Mouse (Mus musculus) A20 (cell line): ENCODE data around the gene 2310039H08Rik.

Experiments
- DNase-seq: peaks from one replicate; pipeline ENCODE4 v3.0.0-alpha.2; 2011; ENCODE audit warnings: low read depth, low spot score

Gene 2310039H08Rik

DNA sequence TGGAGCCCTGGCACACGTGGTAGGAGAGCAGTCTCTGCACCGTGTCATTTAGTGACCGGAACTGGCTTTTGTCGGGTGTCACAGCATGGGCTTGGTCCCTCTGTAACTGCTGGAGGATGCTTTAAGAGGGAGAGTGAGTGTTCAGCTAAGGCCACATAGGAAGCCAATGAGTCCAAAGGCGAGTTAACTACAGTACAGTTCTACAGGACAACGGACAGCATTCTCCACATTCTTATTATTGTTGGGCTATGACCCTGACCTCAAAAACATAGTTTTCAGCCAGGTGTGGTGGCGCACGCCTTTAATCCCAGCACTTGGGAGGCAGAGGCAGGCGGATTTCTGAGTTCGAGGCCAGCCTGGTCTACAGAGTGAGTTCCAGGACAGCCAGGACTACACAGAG, 35.9 kb downstream of the 2310039H08Rik start:
- no peak for DNase-seq

DNA sequence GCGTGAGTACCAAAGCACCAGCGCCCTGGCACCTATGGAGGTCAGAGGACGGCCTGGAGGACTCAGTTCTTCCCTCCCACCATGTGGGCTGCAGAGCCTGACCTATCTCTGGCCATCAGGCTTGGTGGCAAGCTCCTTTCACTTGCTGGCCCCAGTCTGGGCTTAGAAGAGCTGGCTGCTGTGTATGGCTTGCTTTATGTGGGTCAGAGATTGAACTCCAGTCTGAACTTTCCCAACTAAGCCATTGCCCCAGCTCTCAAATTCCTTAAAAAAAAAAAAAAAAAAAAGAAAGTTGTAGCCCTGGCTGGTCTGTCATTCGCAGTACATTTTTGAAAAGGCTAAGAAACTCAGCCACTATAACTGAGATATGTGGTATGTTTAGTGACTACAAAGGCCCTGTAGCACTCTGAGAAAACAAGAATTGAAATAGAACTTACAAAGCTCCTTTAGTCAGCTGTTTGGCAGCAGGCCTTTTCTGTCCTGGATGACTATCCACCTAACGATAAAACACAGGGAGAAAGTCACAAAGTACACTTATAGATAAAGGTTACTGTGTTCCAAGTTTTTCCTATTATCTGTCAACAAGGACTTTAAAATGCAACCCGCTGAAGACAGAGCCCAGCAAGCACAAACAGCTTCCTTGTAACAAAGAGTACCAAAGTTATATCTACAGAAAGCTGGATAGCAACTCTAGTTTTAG, 36.8 kb downstream of the 2310039H08Rik start:
- DNase-seq, result no peak

DNA sequence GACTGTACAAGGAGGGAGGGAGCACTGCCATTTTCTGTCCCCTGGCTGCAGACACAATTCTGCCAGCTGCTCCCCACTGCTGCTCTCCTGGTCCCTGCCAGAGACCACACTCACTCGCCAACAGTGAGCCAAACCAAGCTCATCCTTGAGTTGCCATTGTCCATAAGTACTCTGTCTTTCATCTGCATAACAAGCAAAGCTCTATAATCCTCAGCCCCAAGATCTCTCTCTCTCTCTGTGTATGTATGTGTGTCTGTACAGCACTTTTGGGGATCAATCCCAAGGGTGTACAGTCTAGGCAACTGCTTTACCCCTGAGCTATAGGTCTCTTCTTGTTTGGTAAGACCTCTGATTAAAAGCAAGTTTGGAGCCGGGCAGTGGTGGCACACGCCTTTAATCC, 38.2 kb downstream of the 2310039H08Rik start:
- no peak for DNase-seq

DNA sequence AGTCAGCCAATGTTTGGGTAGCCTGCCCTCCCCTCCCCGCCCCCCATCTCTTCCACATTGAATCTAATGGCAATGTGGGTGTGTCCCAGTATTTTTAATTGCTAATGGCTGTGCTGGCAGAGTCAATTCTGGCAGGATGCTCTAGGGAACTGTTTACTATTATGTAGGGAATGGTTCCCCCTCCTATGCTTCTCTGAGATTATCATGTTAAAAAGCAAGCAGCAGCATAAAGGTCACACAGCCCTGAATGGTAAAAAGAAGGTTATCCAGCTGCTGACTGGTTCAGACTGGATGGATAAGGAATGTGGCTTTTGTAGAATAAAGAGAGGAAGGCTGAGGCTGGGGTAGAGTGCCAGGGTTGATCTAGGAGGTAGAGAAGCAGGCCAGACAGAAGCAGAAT, 40.0 kb downstream of the 2310039H08Rik start:
- no peak for DNase-seq

DNA sequence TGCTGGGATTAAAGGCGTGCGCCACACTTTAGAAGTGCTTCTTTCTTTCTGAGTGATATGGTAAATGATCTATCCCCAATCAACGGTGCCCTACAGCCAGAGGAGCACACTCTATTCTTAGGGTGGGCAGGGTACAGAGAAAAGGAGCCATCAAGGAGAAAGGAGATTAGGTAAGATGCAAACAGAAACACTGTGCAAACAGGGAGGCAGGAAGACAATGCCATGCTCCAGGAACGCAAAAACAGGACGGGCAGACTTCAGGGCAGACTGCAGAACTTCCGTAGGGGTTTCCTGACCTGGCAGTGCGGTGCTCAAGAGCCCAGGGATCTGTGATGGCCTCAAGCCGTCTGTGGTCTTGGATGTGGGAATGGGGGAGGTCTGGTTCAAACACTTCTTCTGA, 41.2 kb downstream of the 2310039H08Rik start:
- DNase-seq, result no peak

DNA sequence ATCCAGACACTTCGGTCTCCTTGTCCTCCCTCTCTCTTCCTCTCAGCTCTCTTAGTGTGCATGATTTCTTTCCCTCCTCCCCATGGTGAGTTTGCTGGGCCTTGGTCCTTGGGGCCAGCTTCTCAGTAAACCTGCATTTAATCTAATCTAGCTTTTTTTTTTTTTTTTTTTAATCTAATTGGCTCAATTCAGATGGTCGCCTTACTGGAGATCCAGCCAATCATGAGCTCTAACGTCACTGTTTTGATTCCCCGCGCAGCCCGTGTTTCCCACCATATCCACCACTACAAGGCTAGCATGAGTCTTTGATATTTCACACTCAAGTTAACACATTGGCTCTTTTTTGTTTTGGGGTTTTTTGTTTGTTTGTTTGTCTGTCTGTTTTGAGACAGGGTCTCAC, 42.1 kb downstream of the 2310039H08Rik start:
- no peak for DNase-seq

DNA sequence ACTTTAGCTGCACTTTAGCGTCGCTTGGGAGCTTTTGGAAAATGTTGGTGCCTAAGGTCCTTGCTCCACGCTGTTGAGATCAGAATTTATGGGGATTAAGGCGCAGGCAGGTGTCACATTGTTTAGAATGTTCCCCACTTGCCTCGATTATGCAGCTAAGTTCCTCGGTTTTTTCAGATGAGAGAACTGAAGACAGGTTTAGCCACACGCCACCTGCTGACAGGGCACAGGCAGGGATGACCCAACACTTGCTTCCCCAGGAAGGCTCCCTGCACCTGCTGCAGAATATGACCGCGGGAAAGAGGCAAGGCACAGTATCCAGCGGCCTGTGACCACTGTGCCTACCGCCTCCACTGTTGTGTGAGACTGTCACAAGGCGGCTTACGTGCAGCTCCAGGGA, 43.9 kb downstream of the 2310039H08Rik start:
- DNase-seq, result no peak

DNA sequence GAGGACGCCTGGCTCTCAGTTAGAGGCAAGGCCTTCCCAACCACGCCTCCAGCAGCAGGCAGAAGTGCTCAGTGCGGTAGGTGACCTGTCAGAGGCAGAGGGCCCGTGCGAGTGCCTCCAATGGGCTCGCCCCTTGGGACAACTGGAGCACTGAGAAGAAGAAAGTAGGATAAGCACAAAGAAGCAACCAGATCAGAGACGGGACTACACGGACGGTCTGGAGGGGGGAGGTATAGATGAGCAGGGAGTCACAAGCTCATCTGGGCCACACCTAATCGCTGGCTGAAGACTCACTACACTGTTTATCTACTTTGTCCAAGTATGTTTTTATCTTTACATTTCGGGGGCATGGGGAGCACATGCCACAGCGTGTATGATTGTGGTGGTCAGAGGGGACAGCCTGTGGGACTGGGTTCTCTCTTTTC, 45.3 kb downstream of the 2310039H08Rik start:
- no peak for DNase-seq

DNA sequence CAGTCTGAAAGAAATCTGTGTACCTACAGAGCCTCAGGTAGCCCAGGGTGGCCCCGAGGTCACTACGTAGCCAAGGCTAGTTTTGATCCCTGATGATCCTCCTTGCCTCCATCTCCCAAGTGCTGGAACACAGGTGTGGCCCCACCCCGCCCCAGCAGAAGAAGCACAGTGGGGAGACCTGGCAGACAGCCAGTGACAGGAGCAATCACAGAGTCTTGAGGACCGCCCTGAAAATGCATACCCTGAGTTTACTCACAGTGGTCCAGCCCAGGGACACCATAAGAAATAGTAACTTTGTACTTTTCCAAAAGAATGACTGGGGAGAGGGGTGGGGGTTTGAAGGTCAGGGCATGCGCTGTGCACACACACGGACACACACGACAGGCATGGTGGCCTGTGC, 48.2 kb downstream of the 2310039H08Rik start:
- DNase-seq, result no peak
